Mouse (Mus musculus) heart, postnatal 0 days (tissue): Measurements from ENCODE around the gene Rnf186. TPM values are rescaled to one million over a fixed set of nuclear protein-coding genes. Genes with fewer than 3 reads are reported as not detected.

Source experiments
- ATAC-seq: fragments of 200-750 bp; cut with Nextera tagmentation; 2 replicates; pipeline ENCODE4 v1.8.0; 2017; ENCODE audit warnings: low read depth, moderate number of reproducible peaks, moderate library complexity; ENCODE audit not compliant: insufficient read depth
- DNase-seq: peaks from one replicate; pipeline ENCODE4 v3.0.0-alpha.2; 2016; ENCODE audit warnings: low spot score
- H3K27ac ChIP-seq: fragments of 300-500 bp; sonication (generic); 2 replicates; pipeline ENCODE4 v1.5.1; 2014; ENCODE audit warnings: low read depth, mild to moderate bottlenecking
- H3K27me3 ChIP-seq: fragments of 300-500 bp; sonication (generic); 2 replicates; pipeline ENCODE4 v1.6.1; 2014; ENCODE audit warnings: low read length, mixed read lengths; ENCODE audit not compliant: control insufficient read depth, insufficient read depth
- H3K36me3 ChIP-seq: fragments of 300-500 bp; sonication (generic); replicated peaks from 2 replicates; pipeline ENCODE4 v1.6.1; 2014; ENCODE audit warnings: low read length, mixed read lengths; ENCODE audit not compliant: control insufficient read depth, insufficient read depth
- H3K4me1 ChIP-seq: fragments of 300-500 bp; sonication (generic); 2 replicates; pipeline ENCODE4 v1.6.1; 2014; ENCODE audit warnings: antibody characterized with exemption; ENCODE audit not compliant: control insufficient read depth, insufficient read depth
- H3K4me2 ChIP-seq: fragments of 300-500 bp; sonication (generic); 2 replicates; pipeline ENCODE4 v1.6.1; 2014; ENCODE audit warnings: low read depth, mild to moderate bottlenecking, low read length, moderate library complexity
- H3K4me3 ChIP-seq: fragments of 300-500 bp; sonication (generic); 2 replicates; pipeline ENCODE4 v1.5.1; 2014; ENCODE audit warnings: low read depth, low read length
- H3K9ac ChIP-seq: fragments of 300-500 bp; sonication (generic); replicated peaks from 2 replicates; pipeline ENCODE4 v1.6.1; 2014; ENCODE audit warnings: low read depth, low read length, mixed read lengths
- H3K9me3 ChIP-seq: fragments of 300-500 bp; sonication (generic); replicated peaks from 2 replicates; pipeline ENCODE4 v1.6.1; 2016; ENCODE audit warnings: low read length; ENCODE audit not compliant: control insufficient read depth
- CTCF ChIP-seq: IDR thresholded peaks from 2 replicates; pipeline ENCODE4 v1.5.1; 2016; ENCODE audit warnings: antibody characterized with exemption, control low read depth, low read depth
- EP300 ChIP-seq: IDR thresholded peaks from 2 replicates; pipeline ENCODE4 v1.6.1; 2016; ENCODE audit warnings: antibody characterized with exemption, low read depth
- WGBS: fragments of 180-500 bp; shearing (Covaris S2); extraction: QIAGEN DNeasy Blood & Tissue Kit; methylation state at CpG from one replicate; pipeline ENCODE4 v1.1.7; 2014; 5-methylcytosine and 5-hydroxymethylcytosine counted together
- polyA plus RNA-seq: library from polyadenylated mRNA; unstranded; fragments of >200 nt; fragmentation: Nextera tagmentation; extraction: Ambion mirVana; gene quantifications from 2 replicates; pipeline ENCODE4 v1.2.1, GENCODE M21; 2015
- total RNA-seq: library from RNA; depleted of rRNA; stranded (reverse); fragments of >200 nt; gene quantifications from 2 replicates; pipeline ENCODE4 v1.2.3, GENCODE M21; 2014; ENCODE audit warnings: low replicate concordance

Rnf186 gene
- total and polyA plus RNA-seq, 2 experiments from 2014 or later = not detected

DNA sequence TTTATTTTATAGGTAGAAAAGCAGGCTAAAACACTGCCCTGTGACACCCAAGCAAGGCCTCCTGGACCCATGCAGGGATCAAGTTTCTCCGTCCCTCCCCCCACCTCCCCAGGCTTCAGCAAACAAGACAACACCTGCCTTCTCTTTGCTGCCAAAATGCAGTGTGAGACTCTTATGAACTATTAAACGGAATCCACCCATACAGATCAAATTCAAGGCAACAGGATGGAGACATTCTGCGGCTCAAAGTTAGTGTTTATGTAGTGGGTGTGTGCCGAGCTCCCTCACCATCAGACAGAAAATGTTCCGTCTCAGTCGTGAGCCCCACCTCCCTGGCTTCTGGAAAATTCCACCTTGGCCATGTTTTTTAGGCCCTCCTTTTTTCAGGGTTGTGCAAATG, 24.9 kb upstream of the Rnf186 start:
- no peaks in the 10 kb centered on the region for H3K27me3 ChIP-seq
- ATAC-seq = no peak
- 60% methylated on average over 6 of the region's 6 CpGs for WGBS

DNA sequence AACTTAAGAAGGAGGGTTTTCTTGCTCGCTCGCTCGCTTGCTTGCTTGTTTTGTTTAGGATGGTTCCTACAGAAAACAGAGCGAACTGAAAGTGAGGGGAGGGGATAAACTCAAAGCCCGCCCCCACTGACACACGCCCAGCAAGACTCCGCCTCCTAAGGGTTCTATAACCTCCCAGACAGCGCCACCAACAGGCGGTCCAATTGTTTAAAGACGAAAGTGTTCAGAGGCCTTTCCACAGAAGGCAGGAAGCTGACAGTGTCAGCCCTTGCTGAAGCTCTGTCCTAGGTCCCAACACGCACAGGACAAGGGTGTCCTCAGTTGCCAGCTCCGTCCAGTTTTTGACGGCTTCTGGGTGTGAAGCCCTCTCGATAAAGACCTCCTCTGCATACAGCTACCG, 23.2 kb upstream of the Rnf186 start:
- peak; percentile 68 for TF ChIP-seq CTCF
- TF ChIP-seq EP300 = no peak
- Histone ChIP-seq H3K4me1 (0 out of 2 replicates have a peak, but pooled peaks cover 3% of the 10 kb centered on the region), H3K4me2 (peak overlapping the region; percentile 47), H3K27me3 (no peaks in the 10 kb centered on the region), H3K9me3 (no peaks in the 10 kb centered on the region), H3K36me3 (no peaks in the 10 kb centered on the region), H3K27ac (no peak overlapping the region), H3K9ac (no peak overlapping the region; the same call in 1 of the 2 replicates), H3K4me3 (peak overlapping the region; percentile 39)
- 26% methylated on average over 15 of the region's 15 CpGs for WGBS
- DNase-seq (peak; percentile 90), ATAC-seq (peak; percentile 78)

More for the DNA sequence above, 24.9 kb upstream of the Rnf186 start:
- TF ChIP-seq CTCF (no peak), EP300 (no peak)
- no peak overlapping the region for H3K4me2 ChIP-seq
- H3K9ac ChIP-seq = no peak overlapping the region
- no peak overlapping the region for H3K27ac ChIP-seq
- H3K4me1 ChIP-seq = 0 out of 2 replicates have a peak, but pooled peaks cover 11% of the 10 kb centered on the region
- no peak overlapping the region for H3K4me3 ChIP-seq
- no peaks in the 10 kb centered on the region for H3K36me3 ChIP-seq
- no peak for DNase-seq
- H3K9me3 ChIP-seq = no peaks in the 10 kb centered on the region

DNA sequence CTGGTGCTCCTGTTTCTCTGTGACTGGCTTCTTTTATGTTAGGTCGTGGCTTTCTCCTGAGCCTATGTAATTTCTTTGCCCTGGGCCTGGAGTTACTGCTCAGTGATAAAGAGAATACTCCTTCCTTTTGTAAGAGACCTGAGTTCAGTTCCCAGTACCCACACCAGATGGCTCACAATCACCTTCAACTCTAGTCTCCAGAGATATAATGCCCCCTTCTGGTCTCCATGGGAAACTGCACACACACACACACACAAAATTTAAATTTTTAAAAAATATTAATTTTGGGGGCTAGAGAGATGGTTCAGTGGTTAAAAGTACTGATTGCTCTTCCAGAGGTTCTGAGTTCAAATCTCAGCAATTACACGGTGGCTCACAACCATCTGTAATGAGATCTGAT, 18.7 kb upstream of the Rnf186 start:
- no peak overlapping the region for H3K9ac ChIP-seq
- ATAC-seq = no peak
- H3K4me3 ChIP-seq = no peak overlapping the region
- no peak overlapping the region for H3K27ac ChIP-seq
- DNase-seq = no peak
- 79% methylated on average over 2 of the region's 2 CpGs for WGBS
- H3K36me3 ChIP-seq = no peaks in the 10 kb centered on the region
- H3K4me2 ChIP-seq = no peak overlapping the region
- TF ChIP-seq CTCF (no peak), EP300 (no peak)
- no peaks in the 10 kb centered on the region for H3K27me3 ChIP-seq
- H3K9me3 ChIP-seq = no peaks in the 10 kb centered on the region; the same call in 1 of the 2 replicates
- no peaks in the 10 kb centered on the region for H3K4me1 ChIP-seq

DNA sequence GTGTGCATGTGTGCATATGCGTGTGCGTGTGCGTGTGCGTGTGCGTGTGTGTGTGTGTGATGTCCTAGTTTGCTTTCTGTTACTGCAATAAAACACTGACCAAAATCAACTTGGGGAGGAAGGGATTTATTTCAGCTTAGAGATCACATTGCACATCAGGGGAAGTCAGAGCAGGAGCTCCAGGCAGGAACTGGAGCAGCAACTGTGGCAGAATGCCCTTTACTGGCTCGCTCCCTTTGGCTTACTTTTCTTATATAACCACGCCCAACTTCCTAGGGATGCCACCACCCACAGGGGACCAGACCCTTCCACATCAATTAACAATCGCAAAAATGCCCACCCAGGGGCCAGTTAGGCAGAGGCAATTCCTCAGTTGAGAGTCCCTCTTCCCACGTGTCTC, 8.3 kb upstream of the Rnf186 start:
- TF ChIP-seq EP300 (no peak), CTCF (no peak)
- no peaks in the 10 kb centered on the region for H3K4me1 ChIP-seq
- no peak for ATAC-seq
- DNase-seq = no peak
- WGBS = 79% methylated on average over 9 of the region's 9 CpGs
- H3K4me3 ChIP-seq = no peak overlapping the region
- no peak overlapping the region for H3K4me2 ChIP-seq
- no peaks in the 10 kb centered on the region for H3K36me3 ChIP-seq
- H3K9me3 ChIP-seq = no peaks in the 10 kb centered on the region
- H3K27me3 ChIP-seq = no peaks in the 10 kb centered on the region
- no peak overlapping the region for H3K27ac ChIP-seq
- no peak overlapping the region for H3K9ac ChIP-seq

DNA sequence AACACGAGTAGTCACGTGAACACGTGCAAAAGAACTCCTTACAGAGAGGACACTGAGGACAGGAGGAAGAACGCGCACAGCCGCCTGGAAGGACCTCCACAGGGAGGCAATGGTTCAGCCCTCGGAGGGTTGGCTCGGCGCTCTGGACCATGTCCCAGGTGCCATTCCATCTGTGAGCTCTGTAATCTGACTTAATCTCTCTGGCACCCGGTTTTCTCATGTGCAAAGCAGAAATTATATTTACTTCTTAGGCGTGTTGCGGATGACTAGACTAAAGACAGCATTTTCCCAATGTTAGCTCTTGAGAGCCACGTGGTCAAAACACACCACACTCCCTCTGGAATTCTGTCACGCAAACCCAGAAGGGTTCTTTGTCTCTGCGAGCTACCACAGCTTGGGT, 7.8 kb upstream of the Rnf186 start:
- Histone ChIP-seq H3K4me3 (no peak overlapping the region), H3K4me2 (no peak overlapping the region), H3K4me1 (no peaks in the 10 kb centered on the region), H3K27me3 (no peaks in the 10 kb centered on the region), H3K36me3 (no peaks in the 10 kb centered on the region), H3K27ac (no peak overlapping the region), H3K9ac (no peak overlapping the region), H3K9me3 (no peaks in the 10 kb centered on the region)
- TF ChIP-seq CTCF (no peak), EP300 (no peak)
- 78% methylated on average over 15 of the region's 15 CpGs for WGBS
- DNase-seq (no peak), ATAC-seq (no peak)

DNA sequence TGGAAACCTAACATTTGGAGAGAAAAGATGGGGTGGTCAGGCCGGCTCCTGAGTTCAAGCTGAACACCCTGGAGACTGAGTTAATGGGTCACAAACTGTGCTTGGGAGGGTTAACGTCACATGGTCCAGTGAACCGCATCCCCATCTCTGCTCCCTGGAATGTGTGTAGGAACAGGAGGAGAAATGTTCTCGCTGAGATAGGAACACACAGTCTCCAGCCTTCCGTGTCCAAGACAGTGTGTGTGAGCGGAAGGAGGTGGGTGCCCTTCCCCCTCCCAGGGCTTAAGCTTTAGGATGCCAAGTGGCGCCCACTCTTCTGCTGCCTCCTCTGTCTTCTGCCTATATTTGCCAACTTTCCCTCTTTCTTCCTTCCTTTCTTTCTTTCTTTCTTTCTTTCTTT, 7.0 kb upstream of the Rnf186 start:
- Histone ChIP-seq H3K27me3 (no peaks in the 10 kb centered on the region), H3K36me3 (no peaks in the 10 kb centered on the region), H3K9me3 (no peaks in the 10 kb centered on the region), H3K4me1 (no peaks in the 10 kb centered on the region), H3K9ac (no peak overlapping the region), H3K4me2 (no peak overlapping the region), H3K27ac (no peak overlapping the region), H3K4me3 (no peak overlapping the region)
- DNase-seq (no peak), ATAC-seq (no peak)
- TF ChIP-seq CTCF = no peak
- TF ChIP-seq EP300 = no peak
- WGBS = 73% methylated on average over 7 of the region's 7 CpGs
